Mouse (Mus musculus) gastrocnemius, postnatal 14 days (tissue): Measurements from ENCODE around the gene Asah2. TPM values are rescaled to one million over a fixed set of nuclear protein-coding genes. Genes with fewer than 3 reads are reported as not detected.
A peak's percentile ranks its signal among the peaks of the same experiment; 100 is the strongest.
"Not testable (repeated sequence)": the region's sequence is repeated elsewhere in the genome, so short reads cannot be mapped to it uniquely, and the experiment has no call there.

Experiments
- DNase-seq: peaks from one replicate; pipeline ENCODE4 v3.0.0; 2021; ENCODE audit warnings: mixed read lengths
- intact Hi-C: fragments of 180-260 bp; cut with DNase I; formaldehyde crosslinking; loops from one replicate; pipeline ENCODE4 v1.15.1; 2025; ENCODE audit warnings: low total_unique reads
- long read RNA-seq, 2 experiments: library from polyadenylated mRNA; stranded (forward); transcript quantifications; one replicate each; pipeline ENCODE4 v2.0.0; 2021
- total RNA-seq, 2 experiments: library from RNA; stranded (reverse); gene quantifications; 2 replicates each; pipeline ENCODE4 v1.2.3; 2021

The Asah2 gene
- total RNA-seq, result 1 to 10 TPM; 6.4 to 6.6 TPM
- long read RNA-seq, experiment 1, result 0 reads
- long read RNA-seq, experiment 2, partial matches to known transcripts, result 1 of 3 reads
- long read RNA-seq, experiment 2, other reads (novel, unspliced or antisense), result 2 of 3 reads

GRCm38 (mm10) chr19:32107771-32108306 is at the start of gene Asah2:
Gene Asah2 (minus strand): TSS chr19:32108211.
- DNase-seq, result peak; percentile 80
- intact Hi-C loops, result no loop called here

- no peak for DNase-seq
- intact Hi-C loops, result no loop called here
Observed at GRCm38 (mm10) chr19:32157045-32157444, 49.0 kb upstream of the Asah2 start.

GRCm38 (mm10) chr19:32152529-32152928 is 44.5 kb upstream of the Asah2 start:
- DNase-seq, result no peak
- intact Hi-C loops, result no loop called here

- intact Hi-C loops, result no loop called here
- DNase-seq, result no peak
Observed at GRCm38 (mm10) chr19:32148710-32149109, 40.7 kb upstream of the Asah2 start.

GRCm38 (mm10) chr19:32142383-32142782 is 34.4 kb upstream of the Asah2 start:
- no peak for DNase-seq
- intact Hi-C loops, result no loop called here

GRCm38 (mm10) chr19:32138361-32139088 is 30.5 kb upstream of the Asah2 start:
- DNase-seq, result no peak
- intact Hi-C loops, result no loop called here

GRCm38 (mm10) chr19:32137904-32138303 is 29.9 kb upstream of the Asah2 start:
- intact Hi-C loops, result no loop called here
- DNase-seq, result no peak

GRCm38 (mm10) chr19:32136888-32137625 is 29.0 kb upstream of the Asah2 start:
- no peak for DNase-seq

GRCm38 (mm10) chr19:32131707-32132488 is 23.9 kb upstream of the Asah2 start:
- intact Hi-C loops, DNase-seq: not testable (repeated sequence)

More at GRCm38 (mm10) chr19:32136888-32137625, 29.0 kb upstream of the Asah2 start:
- intact Hi-C loops, result no loop called here

GRCm38 (mm10) chr19:32129281-32129680 is 21.3 kb upstream of the Asah2 start:
- intact Hi-C loops, result no loop called here
- no peak for DNase-seq

GRCm38 (mm10) chr19:32127180-32127850 is 19.3 kb upstream of the Asah2 start:
- intact Hi-C loops, result no loop called here
- no peak for DNase-seq

- intact Hi-C loops, result no loop called here
- DNase-seq, result no peak
Observed at GRCm38 (mm10) chr19:32124155-32124554, 16.1 kb upstream of the Asah2 start.

GRCm38 (mm10) chr19:32123196-32123595 is 15.2 kb upstream of the Asah2 start:
- intact Hi-C loops, result no loop called here
- DNase-seq, result no peak

GRCm38 (mm10) chr19:32120798-32121197 is 12.8 kb upstream of the Asah2 start:
- intact Hi-C loops, result no loop called here
- DNase-seq, result no peak

- intact Hi-C loops, result no loop called here
Observed at GRCm38 (mm10) chr19:32119666-32120065, 11.7 kb upstream of the Asah2 start.

GRCm38 (mm10) chr19:32118496-32118895 is 10.5 kb upstream of the Asah2 start:
- DNase-seq, result no peak
- intact Hi-C loops, result no loop called here

More at GRCm38 (mm10) chr19:32119666-32120065, 11.7 kb upstream of the Asah2 start:
- DNase-seq, result no peak

- intact Hi-C loops, result no loop called here
- no peak for DNase-seq
Observed at GRCm38 (mm10) chr19:32117484-32118018, 9.5 kb upstream of the Asah2 start.

- intact Hi-C loops, result no loop called here
Observed at GRCm38 (mm10) chr19:32111866-32112790, 4.1 kb upstream of the Asah2 start.

More at GRCm38 (mm10) chr19:32111866-32112790, 4.1 kb upstream of the Asah2 start:
- DNase-seq, result no peak
